Mouse (Mus musculus): ENCODE results near the gene Gripap1.

- TF ChIP-seq CTCF (conservative IDR thresholded peaks at IDR 0.05; ENCODE audit: low read length) (no peak), POU5F1 (IDR thresholded peaks at IDR 0.05; ENCODE audit: borderline replicate concordance, low read length) (no peak)
Observed at GRCm38 (mm10) chrX:7744940-7745339, 44.6 kb upstream of the Gripap1 start.
